Mouse (Mus musculus) kidney, postnatal 10 days (tissue): Measurements from ENCODE around the gene Abca1.
A peak's percentile ranks its signal among the peaks of the same experiment; 100 is the strongest.

Experiments
- DNase-seq: peaks from one replicate; pipeline ENCODE4 v3.0.0; 2021; ENCODE audit warnings: mixed read lengths

Abca1 gene

DNA sequence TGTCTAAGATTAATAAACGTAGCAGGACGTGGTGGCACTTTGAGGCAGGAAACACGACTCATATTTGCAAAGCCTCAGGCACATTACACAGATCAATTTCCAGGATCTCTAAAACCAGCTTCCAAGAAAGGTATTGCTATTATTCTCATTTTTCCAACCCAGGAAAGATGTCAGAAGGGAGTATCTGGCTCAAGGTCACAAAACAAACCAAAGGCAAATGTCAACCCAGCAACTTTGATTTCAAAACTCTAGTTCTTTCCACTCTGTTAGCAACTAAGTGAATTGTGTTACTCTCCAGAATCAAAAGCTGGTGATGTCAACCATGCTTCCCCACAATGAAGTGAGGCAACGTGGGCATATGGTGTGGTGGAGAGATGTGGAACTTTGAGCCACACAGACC is 41.1 kb downstream of the Abca1 start:
- no peak for DNase-seq

DNA sequence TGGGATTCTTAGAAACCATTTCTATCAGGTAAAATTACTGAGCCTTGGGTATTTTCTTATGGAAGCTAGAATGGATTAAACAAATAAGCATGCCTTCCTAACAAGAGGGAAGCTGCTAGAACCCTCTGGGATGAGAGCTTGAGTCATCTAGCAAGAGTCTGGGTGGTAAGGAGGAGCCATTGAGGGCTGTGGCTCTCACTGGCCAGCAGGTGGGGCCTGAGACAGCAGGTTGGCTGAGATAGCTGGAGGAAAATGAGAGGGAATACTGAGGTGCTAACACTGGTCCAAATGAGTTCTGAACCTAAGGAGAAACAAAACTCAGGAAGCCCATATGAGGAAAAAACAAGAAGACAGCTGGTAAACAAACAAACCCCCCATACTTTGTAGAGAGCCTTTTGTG is 42.1 kb downstream of the Abca1 start:
- peak; percentile 53 for DNase-seq

DNA sequence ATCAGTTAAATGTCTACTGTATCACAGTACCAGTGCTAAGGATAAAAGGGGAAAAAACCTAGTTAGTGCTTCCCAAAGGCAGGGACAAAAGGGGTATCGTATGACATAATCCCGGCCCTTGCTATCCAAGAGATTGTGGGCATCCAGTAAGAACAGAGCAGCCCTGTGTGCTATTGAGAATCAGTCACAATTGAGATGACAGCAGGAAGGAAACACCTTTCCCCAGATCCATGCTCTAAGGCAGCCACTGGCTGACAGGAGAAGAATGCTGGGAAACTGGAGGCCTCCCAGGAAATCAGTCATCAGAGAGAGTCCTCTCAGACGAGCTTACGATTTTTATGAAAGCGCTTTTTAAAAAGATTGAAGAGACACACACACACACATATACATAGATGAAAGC is 42.6 kb downstream of the Abca1 start:
- peak; percentile 43 for DNase-seq

DNA sequence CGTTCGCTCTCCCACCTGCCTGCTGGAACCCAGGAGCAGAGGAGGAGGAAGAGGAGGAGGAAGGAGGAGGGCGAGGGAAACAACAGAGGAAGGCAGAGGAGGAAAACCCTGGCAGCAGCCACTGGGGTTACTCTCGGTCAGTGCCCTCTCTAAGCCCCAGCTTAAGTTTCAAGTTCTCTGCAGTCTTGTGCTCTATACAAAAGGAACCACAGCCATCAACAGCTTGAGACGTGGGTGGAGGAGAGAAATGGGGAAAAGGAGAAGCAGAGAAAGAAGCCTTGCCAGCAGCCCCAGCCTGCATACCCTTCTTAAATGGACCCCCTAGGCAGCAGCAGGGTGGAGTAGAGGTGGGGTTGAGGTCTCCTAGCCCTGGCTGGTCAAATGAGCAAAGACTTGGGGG is 43.8 kb downstream of the Abca1 start:
- peak; percentile 43 for DNase-seq

DNA sequence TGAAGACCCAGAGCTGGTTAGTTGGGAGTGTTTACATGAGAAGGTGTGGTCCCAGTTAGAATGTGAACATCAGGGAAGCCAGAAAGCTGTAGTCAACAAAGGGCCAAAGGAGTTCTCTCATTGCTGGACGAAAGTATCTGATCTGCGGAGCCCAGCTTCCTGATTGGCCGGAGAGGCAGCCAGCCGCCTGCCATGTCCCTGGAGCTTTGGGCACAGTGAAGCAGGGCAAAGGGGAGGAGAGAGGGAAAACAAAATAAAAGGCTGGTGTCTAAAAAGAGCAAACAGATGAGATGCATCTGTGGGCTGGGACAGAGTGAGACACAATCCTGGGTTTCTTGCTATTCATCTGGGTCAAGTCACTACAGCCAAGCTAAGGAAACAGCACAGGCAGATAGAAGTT is 44.3 kb downstream of the Abca1 start:
- no peak for DNase-seq

DNA sequence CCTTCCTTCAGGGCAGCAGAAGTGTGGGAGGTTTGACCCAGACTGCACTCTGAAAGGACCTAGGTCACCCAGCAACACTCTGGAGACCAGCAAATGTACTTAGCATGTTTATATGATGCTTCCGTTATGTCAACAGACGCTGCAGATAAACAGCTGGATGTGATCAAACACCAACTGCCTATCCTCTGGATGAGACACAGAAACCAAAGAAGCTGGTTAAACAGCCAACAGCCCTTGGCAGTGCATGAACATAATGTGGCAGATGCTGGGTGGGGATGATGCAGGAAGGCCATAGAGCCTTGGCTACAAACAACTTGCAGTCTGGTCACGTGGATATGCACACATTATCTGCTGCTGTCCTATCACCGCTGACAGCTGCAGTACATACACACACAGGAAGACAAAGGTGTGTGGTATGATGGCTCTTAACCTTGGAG is 47.8 kb downstream of the Abca1 start:
- DNase-seq = peak; percentile 49

DNA sequence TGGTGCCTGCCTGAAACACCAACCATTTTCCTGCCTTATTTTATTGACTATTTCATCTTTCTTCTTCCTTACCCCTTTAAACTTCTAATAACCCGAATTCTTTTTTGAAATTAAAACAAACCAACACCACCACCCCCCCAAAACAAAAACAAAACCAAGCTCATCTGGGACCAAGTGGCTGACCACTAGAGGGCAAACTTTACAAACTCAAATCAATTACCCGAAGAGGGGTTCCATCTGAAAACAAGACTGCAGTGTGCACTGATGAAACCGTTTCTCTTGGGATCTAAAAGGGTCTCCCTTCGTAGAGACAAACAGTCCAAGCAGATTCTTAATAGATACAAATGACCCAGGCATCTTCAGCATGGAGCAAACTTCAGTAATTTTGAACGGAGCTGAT is 49.3 kb downstream of the Abca1 start:
- no peak for DNase-seq

DNA sequence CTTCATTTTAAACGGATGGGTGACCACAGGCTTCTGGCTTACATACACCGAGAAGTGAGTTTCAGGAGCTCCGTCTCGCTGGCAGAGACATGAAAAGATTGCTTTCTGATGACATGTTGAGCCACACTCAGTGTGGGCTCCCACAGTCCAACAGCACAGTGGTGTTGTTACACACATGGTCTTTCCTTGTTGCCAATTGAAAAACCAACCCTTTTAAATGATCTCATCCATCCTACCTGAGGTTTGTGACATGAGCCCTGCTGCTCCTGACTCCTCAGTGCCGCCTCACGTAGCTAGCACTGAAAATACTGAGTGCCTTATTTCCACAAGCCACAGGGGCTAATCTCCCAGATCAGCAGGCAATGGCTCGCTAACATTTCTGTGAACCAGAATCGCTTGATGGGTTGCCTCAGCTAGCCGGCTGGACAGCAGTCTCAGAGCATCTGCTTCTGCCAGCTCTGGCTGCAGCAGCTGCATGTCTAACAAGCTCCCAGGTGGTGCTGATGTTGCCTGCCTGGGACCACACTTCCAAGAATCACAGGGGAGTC is 50.2 kb downstream of the Abca1 start:
- DNase-seq = no peak

DNA sequence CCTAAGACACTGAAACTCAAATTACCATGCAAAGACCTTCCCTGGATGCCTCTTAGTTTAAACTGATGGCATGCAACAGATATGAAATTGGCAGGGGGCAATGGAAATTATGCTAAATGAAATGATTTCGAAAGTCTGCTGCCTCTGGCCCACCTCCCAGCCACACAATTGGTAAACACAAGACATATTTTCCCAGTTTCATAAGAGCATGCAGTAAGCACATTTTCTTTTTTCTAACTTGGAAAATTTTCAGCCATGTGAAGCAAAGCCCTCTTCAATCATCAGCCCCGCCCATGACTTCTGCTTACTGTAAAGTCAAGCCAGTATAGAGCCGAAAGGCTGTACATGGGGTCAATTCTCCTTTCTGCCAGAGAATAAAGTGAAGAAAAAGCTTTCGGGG is 51.5 kb downstream of the Abca1 start:
- DNase-seq = no peak

DNA sequence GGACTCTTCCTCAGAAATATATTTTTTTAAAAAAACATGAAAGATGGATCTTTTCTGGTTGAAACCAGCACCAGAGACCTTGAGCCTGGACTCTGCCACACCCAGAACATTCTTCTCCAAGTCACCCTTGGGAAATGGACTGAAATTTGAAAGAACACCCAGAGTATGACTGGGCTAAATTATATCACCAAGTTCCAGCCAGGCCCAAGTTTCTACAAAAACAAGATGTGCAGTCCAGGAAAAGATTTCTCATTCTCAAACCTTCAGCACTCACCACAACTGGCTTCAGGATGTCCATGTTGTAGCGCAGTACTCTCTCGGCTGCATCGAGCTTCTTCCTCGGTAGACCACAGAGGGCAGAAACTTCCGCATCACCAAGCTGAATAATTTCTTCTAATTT is 53.0 kb downstream of the Abca1 start:
- DNase-seq = no peak

DNA sequence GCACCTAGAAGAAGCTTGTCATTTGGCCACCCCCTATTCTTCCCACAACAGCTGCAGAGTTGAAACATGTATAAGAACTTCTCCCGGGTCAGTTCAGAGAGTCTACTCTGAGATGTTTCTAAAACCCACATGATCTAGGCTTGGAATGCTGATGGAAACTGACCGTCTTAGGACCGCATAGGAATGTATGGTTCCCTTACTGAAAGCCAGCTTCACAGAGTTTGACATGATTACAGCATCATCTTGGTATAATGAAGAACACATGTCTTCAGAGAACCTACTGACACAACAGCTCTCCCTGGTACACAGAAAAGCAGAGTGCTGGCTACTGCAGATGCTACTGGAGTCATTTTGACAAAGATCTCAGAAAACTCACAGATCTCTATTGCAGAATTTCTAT is 53.6 kb downstream of the Abca1 start:
- no peak for DNase-seq

DNA sequence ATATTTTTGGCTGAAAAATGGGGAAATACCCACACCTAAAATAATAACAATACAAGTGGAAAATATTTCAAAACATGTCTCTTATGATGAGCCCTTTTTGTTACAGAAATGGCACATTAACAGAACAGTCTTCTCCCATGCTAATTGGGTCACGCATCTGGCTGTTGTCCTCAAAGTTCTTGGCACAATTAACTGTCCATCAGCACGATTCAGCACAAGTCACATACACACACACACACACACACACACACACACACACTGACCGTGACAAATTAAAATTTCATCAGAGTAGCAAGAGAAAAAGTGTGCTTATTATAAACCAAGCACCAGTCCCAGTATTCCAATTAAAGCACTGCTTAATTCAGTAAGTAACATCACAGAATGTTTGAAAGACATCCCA is 55.1 kb downstream of the Abca1 start:
- DNase-seq = no peak

DNA sequence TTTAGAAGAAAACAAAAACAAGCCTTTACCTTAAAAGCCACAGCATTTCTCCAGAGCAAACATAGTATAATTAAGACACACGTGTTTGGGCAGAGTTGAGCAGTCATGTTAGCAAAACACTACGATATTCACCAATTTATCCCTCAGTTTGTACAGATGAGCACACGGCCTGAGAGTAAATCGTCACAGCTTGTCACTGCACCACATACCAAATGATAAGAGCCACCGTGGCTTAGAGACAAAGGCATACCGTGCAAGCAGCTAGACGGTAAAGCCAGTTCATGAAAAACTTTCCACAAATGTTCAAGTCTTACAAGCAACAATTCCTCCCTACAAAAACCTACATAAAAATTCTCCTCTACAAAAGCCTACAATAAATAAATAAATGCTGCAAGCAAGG is 57.2 kb downstream of the Abca1 start:
- DNase-seq = no peak

DNA sequence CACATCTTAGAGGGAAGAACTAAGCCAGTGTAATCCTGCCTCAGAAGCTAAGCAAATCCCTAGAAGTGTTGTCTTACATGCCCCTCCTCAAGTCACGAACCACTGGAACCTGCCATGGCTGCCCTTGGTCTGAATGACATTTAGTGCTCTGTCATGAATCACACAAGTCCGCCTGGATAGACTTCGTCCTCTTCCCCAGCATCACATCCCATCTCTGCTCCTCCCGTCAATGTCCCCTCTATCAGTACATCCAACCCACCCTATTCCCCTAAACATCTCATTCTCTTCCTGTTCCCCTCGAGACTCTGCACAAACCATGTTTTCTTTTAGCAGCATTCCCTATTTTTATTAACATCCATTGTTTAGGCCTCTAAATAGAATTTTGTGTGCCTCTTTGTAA is 58.4 kb downstream of the Abca1 start:
- DNase-seq = no peak

DNA sequence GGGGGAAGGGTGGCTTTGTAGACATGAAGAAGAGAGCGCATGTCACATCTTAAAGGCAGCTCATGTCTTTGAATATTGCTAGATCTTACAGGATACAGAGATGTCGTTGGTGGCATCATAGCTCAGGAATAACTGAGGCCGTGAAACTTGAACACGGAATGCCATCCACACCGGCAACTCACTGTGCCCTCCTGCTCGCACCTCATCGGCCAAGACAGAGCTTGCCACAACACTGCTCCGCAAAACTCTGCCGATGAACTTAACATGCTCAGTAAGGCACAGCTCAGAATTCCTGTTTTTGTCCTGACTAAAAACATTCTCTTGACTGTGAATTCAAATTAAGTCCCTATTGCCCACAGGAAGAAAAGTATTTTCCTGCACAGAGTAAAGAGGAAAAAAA is 59.2 kb downstream of the Abca1 start:
- no peak for DNase-seq

DNA sequence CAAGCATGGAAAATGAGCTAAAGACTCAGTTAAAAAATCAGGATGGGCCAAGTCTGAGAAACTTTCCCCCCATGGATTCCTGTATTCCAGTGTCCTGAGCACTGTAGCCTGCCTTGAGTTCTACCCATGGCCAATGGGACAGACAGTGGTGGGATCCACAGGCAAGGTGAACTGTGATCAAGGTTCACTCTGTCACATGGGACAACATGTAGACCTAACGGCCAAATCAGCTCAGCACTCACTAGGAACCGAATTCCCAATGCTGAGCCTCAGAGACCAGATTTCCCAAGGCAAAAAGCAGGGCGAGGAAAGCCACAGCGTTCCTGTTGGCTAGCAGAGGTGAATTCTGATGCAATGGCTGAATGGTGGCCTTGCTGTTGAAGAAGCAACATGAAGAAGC is 64.8 kb downstream of the Abca1 start:
- no peak for DNase-seq

DNA sequence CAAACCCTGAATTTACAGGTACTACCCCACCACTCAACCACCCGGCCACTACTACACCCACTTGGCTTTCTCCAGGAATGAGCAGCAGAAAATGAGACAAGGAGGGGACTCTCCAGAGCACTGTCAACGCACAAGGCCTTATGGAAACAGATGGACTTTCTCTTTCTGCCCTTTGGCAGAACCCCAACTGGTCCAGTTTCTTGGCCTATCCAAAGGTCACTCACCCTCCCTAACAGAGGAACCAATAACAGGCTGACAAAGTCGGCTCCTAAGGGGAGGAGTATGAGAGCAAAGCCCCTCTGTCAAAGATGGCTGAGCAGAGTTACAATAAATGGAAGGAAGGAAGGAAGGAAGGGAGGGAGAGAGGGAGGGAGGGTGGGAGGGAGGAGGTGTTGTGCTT is 65.4 kb downstream of the Abca1 start:
- DNase-seq = peak; percentile 64

DNA sequence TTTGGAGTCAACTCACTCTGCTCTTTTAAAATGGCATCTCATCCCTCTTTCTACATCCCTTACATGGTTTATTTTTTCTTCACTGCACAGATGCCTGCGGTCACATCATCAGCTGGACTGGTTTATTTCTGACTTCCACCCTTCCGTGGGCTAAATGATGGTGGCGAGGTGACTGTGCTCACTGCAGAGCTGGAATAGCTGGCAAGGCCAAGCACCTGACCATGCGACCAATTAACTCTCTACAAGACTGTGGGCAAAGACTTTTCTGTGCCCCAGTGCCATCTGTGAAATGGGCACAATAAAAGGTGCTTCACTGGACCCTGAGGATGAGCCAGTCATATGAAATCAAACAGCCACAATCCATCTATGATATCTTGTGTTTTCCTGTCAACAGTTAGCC is 66.1 kb downstream of the Abca1 start:
- no peak for DNase-seq

DNA sequence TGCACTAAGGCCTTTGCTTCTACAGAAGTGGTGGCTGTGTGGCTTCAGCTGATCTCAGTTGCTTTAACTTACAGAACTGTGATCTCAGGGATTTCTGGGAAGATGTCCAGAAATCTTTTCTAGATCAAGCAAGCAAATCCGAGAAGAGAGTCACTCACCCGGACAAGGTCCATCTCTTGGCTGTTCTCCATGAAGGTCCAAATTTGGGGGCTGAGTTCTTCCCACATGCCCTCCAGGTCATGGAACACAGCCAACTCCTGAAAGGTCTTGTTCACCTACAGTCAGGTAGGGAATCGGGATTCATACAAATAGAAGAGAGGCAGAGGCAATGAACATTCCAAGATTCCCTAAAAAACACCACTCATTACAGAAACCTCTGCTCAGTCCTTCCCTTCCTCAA is 70.1 kb downstream of the Abca1 start:
- DNase-seq = peak; percentile 50

DNA sequence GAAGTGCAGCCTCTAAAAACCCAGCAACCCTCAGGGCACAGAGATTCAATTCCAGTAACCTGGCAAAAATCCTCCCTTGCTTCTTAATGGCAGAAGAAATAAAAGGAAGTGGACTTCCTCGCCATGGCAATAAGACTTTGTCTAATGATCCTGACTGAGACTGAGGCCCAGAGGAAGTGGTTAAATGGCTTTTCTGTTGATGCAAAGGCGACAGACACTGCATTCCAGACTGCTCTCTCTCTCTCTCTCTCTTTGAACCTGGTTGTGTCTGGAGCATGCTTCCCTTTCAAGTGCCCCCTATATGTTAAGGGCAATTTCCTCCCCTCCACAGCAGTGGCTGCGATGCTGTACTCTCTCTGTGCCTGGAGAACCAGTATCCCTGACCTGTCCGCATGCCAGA is 70.7 kb downstream of the Abca1 start:
- DNase-seq = no peak

DNA sequence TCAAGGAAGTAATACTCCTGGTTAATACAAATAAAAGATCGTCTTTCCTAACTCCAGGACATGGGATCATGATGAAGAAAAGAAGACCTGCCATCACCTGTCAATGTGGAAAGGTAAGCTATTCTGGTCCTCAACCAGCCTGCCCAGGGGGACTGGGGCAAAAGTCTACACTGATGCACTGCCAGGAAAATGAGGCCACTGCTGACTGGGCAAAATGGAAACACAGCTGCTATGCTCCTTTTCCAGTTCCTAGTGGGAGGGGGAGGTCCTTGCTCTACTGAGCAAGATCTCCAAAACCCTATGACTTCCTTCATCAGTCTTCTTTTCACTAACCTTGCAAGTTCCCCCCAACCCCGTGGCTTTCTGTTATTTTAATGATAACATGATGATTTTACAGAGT is 73.1 kb downstream of the Abca1 start:
- DNase-seq = no peak

DNA sequence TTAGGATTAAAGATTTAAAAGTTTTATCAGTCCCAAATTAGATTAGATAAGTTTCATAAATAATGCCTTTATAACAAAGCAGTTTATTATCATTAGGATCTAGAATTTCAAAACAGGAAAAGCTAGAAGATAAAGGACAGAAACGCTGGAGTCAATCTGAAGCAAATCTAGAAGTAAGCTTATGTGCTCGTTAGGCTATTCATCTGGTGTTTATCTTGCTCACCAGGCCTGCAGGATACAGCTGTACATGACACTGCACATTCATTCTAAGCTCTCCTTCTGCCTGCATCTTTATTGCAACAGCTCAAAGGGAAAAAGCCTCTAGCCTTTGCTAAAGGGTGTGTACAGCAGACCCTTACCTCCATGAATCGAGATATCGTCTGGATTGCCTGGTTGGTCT is 74.1 kb downstream of the Abca1 start:
- no peak for DNase-seq

DNA sequence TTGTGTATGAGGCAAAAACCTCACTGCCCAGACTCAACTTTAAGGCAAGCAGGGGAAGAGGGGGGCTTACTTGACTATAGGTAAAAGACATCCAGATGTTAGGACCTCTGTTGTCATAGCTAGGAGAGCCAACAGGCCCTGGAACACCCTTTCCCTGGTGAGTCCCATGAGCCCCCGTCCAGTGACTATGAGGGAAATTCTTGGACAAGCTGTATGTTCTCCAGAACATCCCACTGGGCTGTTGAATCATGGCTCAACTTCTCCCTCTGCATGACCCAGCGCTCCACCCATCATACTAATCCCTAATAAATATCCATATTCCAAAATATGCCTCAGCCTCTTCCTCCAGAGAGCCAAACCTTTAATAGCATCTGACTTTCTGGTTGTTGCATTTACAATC is 76.6 kb downstream of the Abca1 start:
- no peak for DNase-seq

DNA sequence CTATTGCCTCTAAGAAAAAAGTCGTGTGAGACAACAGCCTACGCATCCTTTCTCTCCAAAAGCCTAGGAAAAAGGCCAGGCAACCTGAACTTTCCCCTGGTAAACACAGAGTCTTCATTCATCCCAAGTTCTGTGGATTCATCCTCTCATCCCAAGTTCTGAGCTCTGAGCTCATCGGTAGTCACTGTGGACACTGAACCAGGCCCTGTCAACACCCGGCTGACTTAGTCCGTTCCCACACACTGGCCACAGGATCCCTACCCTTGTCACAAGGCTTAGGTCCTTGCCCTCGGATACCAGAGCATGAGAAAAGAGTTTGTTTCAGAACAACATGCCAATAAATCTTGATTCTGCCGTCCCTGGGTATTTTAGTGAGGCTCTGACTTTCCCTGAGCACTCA is 77.2 kb downstream of the Abca1 start:
- no peak for DNase-seq

DNA sequence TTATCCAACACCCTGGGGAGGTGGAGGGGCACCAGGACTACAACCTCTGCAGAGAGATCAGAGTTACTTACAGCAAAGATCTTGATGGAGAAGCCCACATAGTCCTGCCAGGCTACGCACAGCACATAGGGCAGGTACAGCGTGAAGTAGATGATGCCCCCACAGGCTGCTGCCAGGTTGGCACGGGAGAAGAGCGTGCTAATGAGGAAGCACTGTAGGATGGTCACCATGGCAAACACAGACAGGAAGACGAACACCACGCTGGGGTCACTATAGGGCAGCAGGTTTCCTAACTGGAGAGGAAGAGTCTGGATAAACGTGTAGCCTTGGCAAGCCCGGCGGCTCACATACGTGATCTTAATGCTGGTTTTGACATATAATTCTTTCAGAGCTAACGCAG is 77.8 kb downstream of the Abca1 start:
- DNase-seq = no peak

DNA sequence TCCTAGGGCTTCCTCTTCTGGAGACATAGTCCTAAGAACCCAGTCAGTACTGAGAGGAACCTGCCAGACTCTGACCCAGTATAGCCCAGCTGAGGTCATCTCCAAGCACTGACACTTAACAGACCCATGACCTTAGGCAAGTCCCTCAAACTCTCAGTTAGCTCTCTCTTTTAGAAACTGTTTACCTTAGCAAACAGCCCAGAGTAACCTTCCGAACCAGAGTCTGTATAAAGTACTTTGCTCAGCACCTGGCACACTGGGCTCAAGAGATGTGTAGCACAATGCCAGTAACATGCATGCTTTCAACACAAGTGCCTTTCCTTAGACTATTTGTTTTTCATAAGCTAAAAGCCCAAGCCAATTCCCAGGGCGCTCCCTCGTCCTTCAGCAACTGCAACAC is 79.4 kb downstream of the Abca1 start:
- DNase-seq = no peak
